Mouse (Mus musculus): Measurements from ENCODE around the gene Cuedc2. TPM values are rescaled to one million over a fixed set of nuclear protein-coding genes. Genes with fewer than 3 reads are reported as not detected.

Cuedc2 gene
- polyA plus RNA-seq (2014; fragmentation: Nextera tagmentation; extraction: Ambion mirVana), result 215 and 221 TPM in 2 replicates

DNA sequence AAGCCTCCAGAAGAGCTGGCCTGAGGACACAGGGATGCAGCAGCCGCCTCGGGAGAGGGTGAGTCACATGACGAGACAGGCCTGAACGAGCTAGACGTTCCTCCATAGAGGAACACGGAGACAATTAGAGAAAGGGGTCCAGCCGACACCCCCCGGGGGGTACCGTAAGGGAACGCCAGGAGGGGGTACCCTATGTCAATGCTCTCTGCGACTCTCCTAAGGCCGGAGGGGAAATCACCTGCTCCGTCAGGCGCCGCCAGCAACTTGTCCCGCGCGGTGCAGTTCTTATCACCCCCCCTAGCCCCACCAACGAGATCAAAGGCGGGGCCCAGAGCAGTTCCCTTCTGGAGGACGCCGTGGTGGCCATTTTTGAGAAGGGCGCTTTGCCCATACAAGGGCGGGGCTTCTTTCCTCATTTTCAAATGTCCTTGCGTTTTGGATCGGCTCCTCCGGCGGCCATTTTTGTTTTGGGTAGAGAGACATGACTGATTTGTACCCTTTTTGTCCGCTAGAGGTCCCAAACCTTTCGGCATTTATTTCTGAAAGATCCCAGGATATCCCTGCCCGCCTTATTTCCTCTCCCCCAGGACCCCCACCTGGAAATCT, at the start of gene Cuedc2:
Gene Cuedc2, minus strand, starts transcription at position 372 of the 606 bp plus-strand sequence.
- WGBS, result 1% methylated on average over 31 of the region's 31 CpGs
- H3K27ac ChIP-seq (ENCODE audit: low read depth, low read length), result peak within 1 kb of the TSS; percentile 57
- no peaks in the 10 kb centered on the region for H3K36me3 ChIP-seq (ENCODE audit: control insufficient read depth, insufficient read depth, low read length)
- peak; percentile 91 for ATAC-seq (ENCODE audit: low FRiP score)
- H3K4me1 ChIP-seq (ENCODE audit: control insufficient read depth, insufficient read depth, low read length), result peaks cover 7% of the 10 kb centered on the region
- H3K4me2 ChIP-seq, result peak within 1 kb of the TSS; percentile 81
- peak within 1 kb of the TSS; percentile 88 for H3K9ac ChIP-seq (ENCODE audit: low read length)
- peak; percentile 100 for DNase-seq (ENCODE audit: low spot score, missing footprints)
- H3K27me3 ChIP-seq (ENCODE audit: control insufficient read depth, insufficient read depth, low read length), result no peaks in the 10 kb centered on the region
- peak within 1 kb of the TSS; percentile 73 for H3K4me3 ChIP-seq (ENCODE audit: low read depth, low read length)
- H3K9me3 ChIP-seq (ENCODE audit: control insufficient read depth, low read length), result no peaks in the 10 kb centered on the region

DNA sequence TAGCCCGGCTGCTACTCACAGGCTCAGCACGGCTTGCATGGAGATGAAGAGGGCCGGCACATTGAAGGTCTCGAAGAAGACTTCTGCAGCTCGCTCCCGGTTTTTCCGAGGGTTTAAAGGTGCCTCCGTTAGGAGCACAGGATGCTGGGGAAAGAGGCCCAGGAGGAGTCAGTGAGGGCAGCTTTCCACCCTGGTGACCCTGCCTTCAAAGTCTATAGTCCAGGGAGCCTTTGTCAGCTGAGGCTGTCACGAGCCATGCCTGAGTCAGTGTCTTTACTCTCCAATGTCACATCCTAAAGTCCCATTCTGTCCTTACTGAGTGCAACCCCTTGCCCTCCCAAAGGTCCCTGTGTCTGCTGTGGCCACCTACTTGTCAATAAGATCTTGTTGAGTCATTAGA, 43.8 kb upstream of the Cuedc2 start:
- 89% methylated on average over 9 of the region's 9 CpGs for WGBS
- peaks cover 46% of the 10 kb centered on the region for H3K36me3 ChIP-seq (ENCODE audit: control insufficient read depth, insufficient read depth, low read length)

DNA sequence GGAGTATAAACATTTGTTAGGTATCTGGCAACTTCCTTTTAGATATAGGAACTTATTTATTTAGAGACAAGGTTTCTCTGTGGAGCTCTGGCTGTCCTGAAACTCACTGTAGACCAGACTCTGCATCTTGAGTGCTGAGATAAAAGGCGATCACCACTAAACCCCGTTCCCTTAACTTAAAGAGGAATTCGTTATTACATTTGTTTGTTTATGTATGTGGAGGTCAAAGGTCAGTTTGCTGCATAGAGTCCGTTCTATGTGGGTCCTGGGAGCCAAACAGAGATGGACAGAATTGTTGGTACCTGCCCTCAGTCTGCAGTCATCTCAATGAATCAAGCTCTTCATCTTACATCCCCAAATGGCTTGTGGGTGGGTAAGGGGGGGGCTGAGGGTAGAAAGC, 37.4 kb upstream of the Cuedc2 start:
- H3K36me3 ChIP-seq (ENCODE audit: control insufficient read depth, insufficient read depth, low read length), result peaks cover 19% of the 10 kb centered on the region
- no peaks in the 10 kb centered on the region for H3K9me3 ChIP-seq (ENCODE audit: control insufficient read depth, low read length)
- no peak overlapping the region for H3K9ac ChIP-seq (ENCODE audit: low read length)
- H3K27me3 ChIP-seq (ENCODE audit: control insufficient read depth, insufficient read depth, low read length), result no peaks in the 10 kb centered on the region
- H3K27ac ChIP-seq (ENCODE audit: low read depth, low read length), result no peak overlapping the region
- DNase-seq (ENCODE audit: low spot score, missing footprints) (peak; percentile 83), ATAC-seq (ENCODE audit: low FRiP score) (no peak)
- no peaks in the 10 kb centered on the region for H3K4me1 ChIP-seq (ENCODE audit: control insufficient read depth, insufficient read depth, low read length)
- 75% methylated on average over 4 of the region's 4 CpGs for WGBS
- no peak overlapping the region for H3K4me2 ChIP-seq
- H3K4me3 ChIP-seq (ENCODE audit: low read depth, low read length), result no peak overlapping the region

More for the DNA sequence above, 43.8 kb upstream of the Cuedc2 start:
- Histone ChIP-seq H3K9me3 (ENCODE audit: control insufficient read depth, low read length) (no peaks in the 10 kb centered on the region), H3K27ac (ENCODE audit: low read depth, low read length) (no peak overlapping the region), H3K4me2 (no peak overlapping the region), H3K4me1 (ENCODE audit: control insufficient read depth, insufficient read depth, low read length) (no peaks in the 10 kb centered on the region), H3K4me3 (ENCODE audit: low read depth, low read length) (no peak overlapping the region), H3K9ac (ENCODE audit: low read length) (no peak overlapping the region), H3K27me3 (ENCODE audit: control insufficient read depth, insufficient read depth, low read length) (no peaks in the 10 kb centered on the region)
- ATAC-seq (ENCODE audit: low FRiP score), result no peak
- no peak for DNase-seq (ENCODE audit: low spot score, missing footprints)

DNA sequence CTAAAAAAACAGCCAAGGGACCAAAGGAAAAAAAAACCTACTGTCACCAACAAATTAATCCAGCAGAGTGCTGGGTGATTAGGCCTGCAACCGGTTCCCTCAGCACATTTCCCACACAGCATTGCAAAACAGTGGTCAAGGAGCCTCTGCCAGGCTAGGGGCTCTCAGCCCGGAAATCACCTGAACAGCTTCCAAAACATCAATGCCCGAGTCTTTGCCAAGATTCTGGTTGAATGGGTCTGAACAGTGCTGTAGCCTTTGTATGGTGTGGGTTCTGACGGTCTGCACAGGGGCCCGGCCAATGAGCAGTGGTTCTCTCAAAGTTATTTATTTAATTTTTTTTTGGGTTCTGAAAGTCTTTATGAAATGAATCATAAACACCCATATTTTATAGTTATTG, 37.0 kb upstream of the Cuedc2 start:
- Histone ChIP-seq H3K27ac (ENCODE audit: low read depth, low read length) (no peak overlapping the region), H3K9ac (ENCODE audit: low read length) (no peak overlapping the region), H3K4me1 (ENCODE audit: control insufficient read depth, insufficient read depth, low read length) (no peaks in the 10 kb centered on the region), H3K9me3 (ENCODE audit: control insufficient read depth, low read length) (no peaks in the 10 kb centered on the region), H3K4me2 (no peak overlapping the region), H3K27me3 (ENCODE audit: control insufficient read depth, insufficient read depth, low read length) (no peaks in the 10 kb centered on the region), H3K36me3 (ENCODE audit: control insufficient read depth, insufficient read depth, low read length) (peaks cover 15% of the 10 kb centered on the region), H3K4me3 (ENCODE audit: low read depth, low read length) (no peak overlapping the region)
- 72% methylated on average over 5 of the region's 5 CpGs for WGBS
- DNase-seq (ENCODE audit: low spot score, missing footprints) (peak; percentile 84), ATAC-seq (ENCODE audit: low FRiP score) (no peak)

DNA sequence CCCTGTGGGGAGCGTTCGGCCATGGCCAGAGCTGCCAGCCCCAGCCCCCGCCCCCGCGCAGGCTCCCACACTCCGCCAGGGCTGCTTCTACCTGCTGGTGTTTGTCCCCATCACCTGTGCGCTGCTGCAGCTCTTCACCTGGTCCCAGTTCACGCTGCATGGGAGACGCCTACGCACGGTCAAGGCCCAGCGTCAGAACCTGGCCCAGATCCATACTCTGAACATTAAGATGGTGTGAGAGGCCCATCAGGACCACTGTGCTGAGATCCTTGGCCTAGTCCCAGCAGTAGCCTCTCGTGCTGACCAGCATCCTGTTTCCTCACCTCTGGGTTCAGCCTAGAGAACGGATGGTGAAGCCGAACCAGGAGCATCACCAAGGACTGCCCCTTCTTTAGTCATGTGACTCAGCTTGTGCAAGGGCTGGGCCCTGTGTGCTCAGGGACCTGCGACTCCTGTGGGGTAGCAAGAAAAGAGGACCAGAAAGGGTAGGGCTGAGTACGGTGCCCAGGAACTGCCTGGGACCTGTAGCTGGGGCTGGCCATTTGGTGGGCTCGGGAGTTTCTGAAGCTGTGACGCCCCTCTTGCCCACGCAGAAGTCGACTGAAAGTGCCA, 36.1 kb upstream of the Cuedc2 start:
- Histone ChIP-seq H3K4me3 (ENCODE audit: low read depth, low read length) (no peak overlapping the region), H3K27me3 (ENCODE audit: control insufficient read depth, insufficient read depth, low read length) (no peaks in the 10 kb centered on the region), H3K27ac (ENCODE audit: low read depth, low read length) (no peak overlapping the region), H3K4me2 (no peak overlapping the region), H3K36me3 (ENCODE audit: control insufficient read depth, insufficient read depth, low read length) (peaks cover 13% of the 10 kb centered on the region), H3K4me1 (ENCODE audit: control insufficient read depth, insufficient read depth, low read length) (no peaks in the 10 kb centered on the region), H3K9ac (ENCODE audit: low read length) (no peak overlapping the region; the same call in 1 of the 2 replicates), H3K9me3 (ENCODE audit: control insufficient read depth, low read length) (no peaks in the 10 kb centered on the region)
- WGBS, result 39% methylated on average over 21 of the region's 21 CpGs
- DNase-seq (ENCODE audit: low spot score, missing footprints), result peak; percentile 84
- peak; percentile 35; the same call in 1 of the 2 replicates for ATAC-seq (ENCODE audit: low FRiP score)

DNA sequence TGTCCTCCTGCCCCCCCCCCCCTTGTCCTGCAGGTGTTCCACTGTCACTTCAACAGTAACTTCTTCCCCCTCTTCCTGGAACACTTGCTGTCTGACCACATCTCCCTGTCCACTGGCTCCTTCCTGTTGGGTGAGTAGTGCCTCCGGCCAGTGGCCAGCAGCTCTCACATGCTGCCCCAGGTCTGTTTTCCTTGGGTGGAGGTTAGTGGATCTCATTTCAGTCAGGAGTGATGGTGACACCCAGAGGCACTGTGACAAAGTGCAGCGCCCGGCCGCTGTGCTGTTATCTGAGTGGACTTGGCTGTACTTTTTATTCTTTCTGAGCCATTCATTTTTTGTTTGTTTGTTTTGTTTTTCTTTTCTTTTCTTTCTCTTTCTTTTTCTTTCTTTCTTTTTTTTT, 30.7 kb upstream of the Cuedc2 start:
- DNase-seq (ENCODE audit: low spot score, missing footprints), result peak; percentile 88
- Histone ChIP-seq H3K27ac (ENCODE audit: low read depth, low read length) (no peak overlapping the region), H3K4me3 (ENCODE audit: low read depth, low read length) (no peak overlapping the region), H3K4me1 (ENCODE audit: control insufficient read depth, insufficient read depth, low read length) (no peaks in the 10 kb centered on the region), H3K9ac (ENCODE audit: low read length) (no peak overlapping the region), H3K4me2 (no peak overlapping the region), H3K36me3 (ENCODE audit: control insufficient read depth, insufficient read depth, low read length) (no peaks in the 10 kb centered on the region), H3K27me3 (ENCODE audit: control insufficient read depth, insufficient read depth, low read length) (no peaks in the 10 kb centered on the region), H3K9me3 (ENCODE audit: control insufficient read depth, low read length) (no peaks in the 10 kb centered on the region)
- ATAC-seq (ENCODE audit: low FRiP score), result no peak
- WGBS, result 38% methylated on average over 4 of the region's 4 CpGs

DNA sequence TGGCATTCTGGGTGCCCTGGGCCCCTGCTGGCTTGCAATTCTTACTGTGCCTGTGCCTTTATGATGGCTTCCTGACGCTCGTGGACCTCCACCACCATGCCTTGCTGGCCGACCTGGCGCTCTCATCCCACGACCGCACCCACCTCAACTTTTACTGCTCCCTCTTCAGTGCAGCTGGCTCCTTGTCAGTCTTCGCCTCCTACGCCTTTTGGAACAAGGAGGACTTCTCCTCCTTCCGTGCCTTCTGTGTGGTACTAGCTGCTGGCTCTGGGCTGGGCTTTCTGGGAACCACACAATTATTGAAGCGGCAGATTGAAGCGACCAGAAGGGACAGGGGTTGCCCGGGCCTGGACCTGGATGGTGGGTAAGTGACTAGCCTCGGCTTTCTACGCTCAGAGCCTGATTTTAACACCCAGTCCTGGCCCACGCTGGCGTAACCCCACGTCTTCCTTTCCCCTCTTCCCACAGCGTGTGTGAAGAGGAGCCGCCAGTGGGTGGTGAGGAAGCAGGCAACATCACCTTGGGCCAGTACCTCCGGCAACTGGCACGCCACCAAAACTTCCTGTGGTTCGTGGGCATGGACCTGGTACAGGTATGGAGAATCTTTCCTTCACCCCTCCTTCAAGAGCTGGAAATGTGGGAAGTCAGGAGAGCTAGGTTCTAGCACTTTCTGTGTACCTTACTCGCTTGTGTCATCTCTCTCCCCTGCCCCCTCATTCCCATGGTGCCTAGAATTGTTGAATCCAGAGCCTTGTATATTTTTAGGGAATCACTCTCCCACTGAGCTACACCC, 29.5 kb upstream of the Cuedc2 start:
- WGBS, result 87% methylated on average over 23 of the region's 23 CpGs

DNA sequence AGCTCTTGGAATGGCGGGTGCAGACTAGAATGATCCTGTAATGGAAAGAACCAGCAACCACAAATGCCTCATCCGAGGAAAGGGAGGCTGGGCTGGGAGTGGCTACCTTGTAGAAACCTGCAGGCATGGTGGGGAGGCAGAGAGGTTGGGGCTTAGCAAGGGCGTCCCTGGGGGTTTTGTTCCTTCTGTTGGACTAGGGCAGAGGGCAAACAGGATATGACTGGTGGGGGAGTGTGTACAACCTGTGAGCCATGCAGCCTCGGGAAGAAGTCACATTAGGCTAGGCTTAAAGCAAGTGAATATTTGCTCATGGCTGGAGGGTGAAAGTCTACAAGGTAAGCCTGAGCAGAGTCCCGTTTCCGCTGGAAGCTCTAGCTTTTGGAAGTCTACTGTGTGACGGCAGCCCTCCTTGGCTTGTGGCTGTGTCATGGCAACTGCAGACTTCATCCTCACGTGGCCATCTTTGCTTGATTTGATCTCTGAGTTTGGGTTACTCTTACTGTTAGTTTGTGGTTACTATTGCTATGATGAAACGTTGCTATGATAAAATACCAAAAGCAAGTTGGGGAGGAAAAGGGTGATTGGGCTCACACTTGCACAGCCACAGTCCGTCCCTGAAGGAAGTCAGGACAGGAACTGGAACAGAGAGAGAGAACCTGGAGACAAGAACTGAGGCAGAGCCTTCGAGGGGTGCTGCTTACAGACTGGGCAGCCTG, 24.9 kb upstream of the Cuedc2 start:
- Histone ChIP-seq H3K27ac (ENCODE audit: low read depth, low read length) (no peak overlapping the region), H3K27me3 (ENCODE audit: control insufficient read depth, insufficient read depth, low read length) (peaks cover under 1% of the 10 kb centered on the region; the same call in 1 of the 2 replicates), H3K4me2 (no peak overlapping the region), H3K4me1 (ENCODE audit: control insufficient read depth, insufficient read depth, low read length) (no peaks in the 10 kb centered on the region), H3K9ac (ENCODE audit: low read length) (no peak overlapping the region), H3K36me3 (ENCODE audit: control insufficient read depth, insufficient read depth, low read length) (no peaks in the 10 kb centered on the region), H3K9me3 (ENCODE audit: control insufficient read depth, low read length) (no peaks in the 10 kb centered on the region), H3K4me3 (ENCODE audit: low read depth, low read length) (no peak overlapping the region)
- ATAC-seq (ENCODE audit: low FRiP score) (no peak), DNase-seq (ENCODE audit: low spot score, missing footprints) (no peak)
- WGBS, result 87% methylated on average over 11 of the region's 11 CpGs

More for the DNA sequence above, 29.5 kb upstream of the Cuedc2 start:
- Histone ChIP-seq H3K27me3 (ENCODE audit: control insufficient read depth, insufficient read depth, low read length) (no peaks in the 10 kb centered on the region), H3K27ac (ENCODE audit: low read depth, low read length) (no peak overlapping the region), H3K4me2 (no peak overlapping the region), H3K9ac (ENCODE audit: low read length) (no peak overlapping the region), H3K4me3 (ENCODE audit: low read depth, low read length) (no peak overlapping the region), H3K9me3 (ENCODE audit: control insufficient read depth, low read length) (no peaks in the 10 kb centered on the region), H3K4me1 (ENCODE audit: control insufficient read depth, insufficient read depth, low read length) (no peaks in the 10 kb centered on the region), H3K36me3 (ENCODE audit: control insufficient read depth, insufficient read depth, low read length) (no peaks in the 10 kb centered on the region)
- ATAC-seq (ENCODE audit: low FRiP score) (no peak), DNase-seq (ENCODE audit: low spot score, missing footprints) (no peak)

Measured in midbrain, embryonic 11.5 days (tissue).